Comparison of ENCODE assay signal across 8 mouse cellular contexts in genomic region chr7:98361063-98361652, GRCm38 (mm10). TPM values are rescaled to one million over a fixed set of nuclear protein-coding genes. Genes with fewer than 3 reads are reported as not detected.
DNase-seq lines count a peak whose midpoint lies in the region; ATAC-seq and TF ChIP-seq lines count a peak whose summit lies in the region.

Tsku (minus strand) TSS chr7:98361328.

- peak within 1 kb of the TSS; percentile 86 for H3K4me3 ChIP-seq in ES-Bruce4 (ENCODE audit: low read depth, low read length)
- peak within 1 kb of the TSS; percentile 93 for H3K4me3 ChIP-seq in forebrain, embryonic 15.5 days
- peak within 1 kb of the TSS; percentile 67 for H3K4me3 ChIP-seq in liver, postnatal 0 days (ENCODE audit: low read depth, low read length)
- peak within 1 kb of the TSS; percentile 67 for H3K4me3 ChIP-seq in olfactory bulb, adult 2 months (ENCODE audit: insufficient read depth, low read depth, low read length)

- peak within 1 kb of the TSS; percentile 74 for H3K9ac ChIP-seq in ES-Bruce4 (ENCODE audit: low read depth, poor library complexity, severe bottlenecking)
- H3K9ac ChIP-seq in forebrain, embryonic 15.5 days (replicated peaks): peak within 1 kb of the TSS; percentile 67
- peak within 1 kb of the TSS; percentile 72 for H3K9ac ChIP-seq in liver, postnatal 0 days (replicated peaks)

- H3K9me3 ChIP-seq in ES-Bruce4 (replicated peaks; ENCODE audit: control insufficient read depth, insufficient read depth, low read length, poor library complexity, severe bottlenecking): 0 out of 2 replicates have a peak, but pooled peaks cover 3% of the 10 kb centered on the region
- H3K9me3 ChIP-seq in forebrain, embryonic 15.5 days: no peaks in the 10 kb centered on the region
- peaks cover 3% of the 10 kb centered on the region; the same call in 1 of the 2 replicates for H3K9me3 ChIP-seq in liver, postnatal 0 days (ENCODE audit: low read length)

- H3K27ac ChIP-seq in ES-Bruce4 (ENCODE audit: insufficient read depth, low read length): peak within 1 kb of the TSS; percentile 20
- H3K27ac ChIP-seq in forebrain, embryonic 15.5 days (replicated peaks): peak within 1 kb of the TSS; percentile 90
- peak within 1 kb of the TSS; percentile 88 for H3K27ac ChIP-seq in liver, postnatal 0 days (ENCODE audit: low read depth)
- no peak within 1 kb of the TSS for H3K27ac ChIP-seq in olfactory bulb, adult 2 months (ENCODE audit: insufficient read depth, low read depth, low read length)

- ATAC-seq in forebrain, embryonic 15.5 days (replicated peaks): peak; percentile 93
- peak; percentile 84 for ATAC-seq in liver, postnatal 0 days

- peak; percentile 80 for TF ChIP-seq EP300 in ES-Bruce4 (IDR thresholded peaks at IDR 0.05; ENCODE audit: insufficient read depth, low read depth, low read length)
- TF ChIP-seq EP300 in liver, postnatal 0 days (IDR thresholded peaks at IDR 0.05; ENCODE audit: low read depth): no peak

- H3K27me3 ChIP-seq in ES-Bruce4 (ENCODE audit: control insufficient read depth, insufficient read depth, low read length, poor library complexity, severe bottlenecking): no peaks in the 10 kb centered on the region
- no peaks in the 10 kb centered on the region for H3K27me3 ChIP-seq in forebrain, embryonic 15.5 days
- H3K27me3 ChIP-seq in liver, postnatal 0 days (ENCODE audit: insufficient read depth, low read length): peaks cover 14% of the 10 kb centered on the region

- H3K4me2 ChIP-seq in forebrain, embryonic 15.5 days (replicated peaks): peak within 1 kb of the TSS; percentile 78
- H3K4me2 ChIP-seq in liver, postnatal 0 days (ENCODE audit: low read depth, low read length): peak within 1 kb of the TSS; percentile 86

- DNase-seq in cerebellum, adult 11 months: peak; percentile 58
- peak; percentile 94 for DNase-seq in heart, postnatal 10 days
- peak; percentile 80 for DNase-seq in large intestine, adult 2 months (ENCODE audit: low read depth, low spot score)
- peak; percentile 86 for DNase-seq in liver, postnatal 0 days
- peak; percentile 15 to 43 for DNase-seq in thymus, postnatal 10 days (ENCODE audit: low spot score in 2 of 2)

- WGBS in forebrain, embryonic 15.5 days: under 1% methylated on average over 52 of the region's 52 CpGs
- under 1% methylated on average over 52 of the region's 52 CpGs for WGBS in large intestine, adult 2 months
- whole genome bisulfite sequencing in liver, postnatal 0 days (ENCODE audit: insufficient replicate concordance): 3% methylated on average over 52 of the region's 52 CpGs
- under 1% methylated on average over 52 of the region's 52 CpGs for WGBS in olfactory bulb, adult 2 months

- H3K4me1 ChIP-seq in ES-Bruce4 (ENCODE audit: control insufficient read depth, insufficient read depth, low read length): no peaks in the 10 kb centered on the region
- peaks cover 25% of the 10 kb centered on the region for H3K4me1 ChIP-seq in forebrain, embryonic 15.5 days
- peaks cover 16% of the 10 kb centered on the region for H3K4me1 ChIP-seq in liver, postnatal 0 days (ENCODE audit: insufficient read depth)
- peaks cover 14% of the 10 kb centered on the region for H3K4me1 ChIP-seq in olfactory bulb, adult 2 months (ENCODE audit: control insufficient read depth, insufficient read depth, low read length)

- intact Hi-C loops in heart, postnatal 10 days (cut with DNase I): no loop called here

- no peak for TF ChIP-seq CTCF in ES-Bruce4 (IDR thresholded peaks at IDR 0.05; ENCODE audit: low read depth, low read length)
- no peak for TF ChIP-seq CTCF in liver, postnatal 0 days (IDR thresholded peaks at IDR 0.05; ENCODE audit: low read depth)
- no peak for TF ChIP-seq CTCF in olfactory bulb, adult 2 months (IDR thresholded peaks at IDR 0.05; ENCODE audit: insufficient read depth, low read depth, low read length)

- peak; percentile 25 for TF ChIP-seq POLR2A in ES-Bruce4 (IDR thresholded peaks at IDR 0.05; ENCODE audit: insufficient read depth, low read length)
- TF ChIP-seq POLR2A in olfactory bulb, adult 2 months (IDR thresholded peaks at IDR 0.05; ENCODE audit: insufficient read depth, low read depth, low read length): no peak

- no peaks in the 10 kb centered on the region for H3K36me3 ChIP-seq in ES-Bruce4 (ENCODE audit: control insufficient read depth, insufficient read depth, low read length, poor library complexity, severe bottlenecking)
- H3K36me3 ChIP-seq in forebrain, embryonic 15.5 days: no peaks in the 10 kb centered on the region
- H3K36me3 ChIP-seq in liver, postnatal 0 days (replicated peaks; ENCODE audit: insufficient read depth, low read length): no peaks in the 10 kb centered on the region

RNA-seq across cellular contexts. Expression of gene Tsku, which starts in this region (rescaled TPM):
- 17.5 TPM in 2 replicates for polyA plus RNA-seq in ES-Bruce4 (2011; ENCODE audit: insufficient read depth, insufficient read length, low read depth, missing spikeins)
- polyA plus RNA-seq in forebrain, embryonic 15.5 days (2015; fragmentation: Nextera tagmentation; extraction: Ambion mirVana): 7.9 and 8.6 TPM in 2 replicates
- total RNA-seq in heart, postnatal 10 days (2021): 1 to 10 TPM; 6.5 TPM
- polyA plus RNA-seq in large intestine, adult 2 months (2012; rRNA removed): 5.5 and 26.3 TPM in 2 replicates
- polyA plus RNA-seq in liver, postnatal 0 days (2015; fragmentation: Nextera tagmentation; extraction: Ambion mirVana): 8.3 and 18.9 TPM in 2 replicates
- polyA plus RNA-seq in olfactory bulb, adult 2 months (2012; ENCODE audit: insufficient read depth, insufficient read length, low replicate concordance, missing spikeins): not detected in 2 replicates

Comparison
In these comparisons a context has a peak if more than half of its experiments do, and no peak if none do; other contexts are left out.
1. DNase-seq: peak in every context shown above with its lines; median percentile 94 in heart, postnatal 10 days; 86 in liver, postnatal 0 days; 80 in large intestine, adult 2 months; 58 in cerebellum, adult 11 months; 29 in thymus, postnatal 10 days.